Mouse (Mus musculus): ENCODE data around the gene Ttc27.

Ttc27 gene

DNA sequence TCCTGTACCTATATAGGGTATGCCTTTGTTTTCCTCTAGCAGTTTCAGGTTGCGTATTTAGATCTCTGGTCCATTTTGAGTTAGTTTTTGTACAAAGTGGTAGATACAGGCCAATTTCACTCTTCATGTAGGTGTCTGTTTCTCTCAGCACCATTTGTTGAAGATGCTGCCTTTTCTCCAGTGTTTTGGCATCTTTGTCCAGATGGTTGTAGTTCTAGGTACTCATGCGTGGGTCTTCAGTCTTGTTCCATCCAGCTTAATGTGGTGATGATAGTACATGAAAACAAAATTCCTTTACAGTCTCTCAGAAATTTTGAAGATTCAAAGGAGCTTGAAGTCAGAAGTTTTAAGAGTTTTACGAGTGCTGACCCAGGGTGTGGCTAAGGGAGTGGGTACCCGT is 54.8 kb downstream of the Ttc27 start:
- no peaks in the 10 kb centered on the region for H3K27me3 ChIP-seq (ENCODE audit: insufficient read depth, low read length)
- no peak overlapping the region for H3K4me3 ChIP-seq (replicated peaks; ENCODE audit: low read length)
- peaks cover 19% of the 10 kb centered on the region for H3K36me3 ChIP-seq (ENCODE audit: insufficient read depth, low read length)
- TF ChIP-seq NANOG (IDR thresholded peaks at IDR 0.05; ENCODE audit: borderline replicate concordance, low read length) (no peak), POU5F1 (IDR thresholded peaks at IDR 0.05; ENCODE audit: borderline replicate concordance, low read length) (no peak), CTCF (conservative IDR thresholded peaks at IDR 0.05; ENCODE audit: low read length) (no peak)
- no peaks in the 10 kb centered on the region for H3K9me3 ChIP-seq (ENCODE audit: low read length)
- H3K4me1 ChIP-seq (replicated peaks; ENCODE audit: low read depth, low read length), result peaks cover 65% of the 10 kb centered on the region

DNA sequence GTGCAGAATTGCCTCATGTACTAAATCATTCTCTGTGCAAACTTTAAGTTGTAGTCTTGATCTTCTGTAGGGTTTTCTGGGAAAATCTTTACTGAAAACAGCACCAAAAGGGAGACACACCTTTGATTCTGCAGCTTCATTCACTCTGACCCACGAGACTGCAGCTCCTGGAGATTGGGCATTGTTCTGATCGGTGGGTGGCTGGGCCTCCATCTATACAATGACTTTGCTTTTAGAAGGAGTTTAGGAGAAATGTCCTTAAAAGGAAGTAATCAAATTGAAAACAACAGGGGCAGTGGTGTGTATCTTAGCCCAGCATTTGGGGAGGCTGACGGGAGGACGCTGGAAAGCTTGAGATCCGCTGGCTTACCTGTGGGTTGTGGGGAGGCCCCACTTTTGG is 56.0 kb downstream of the Ttc27 start:
- TF ChIP-seq CTCF (conservative IDR thresholded peaks at IDR 0.05; ENCODE audit: low read length) (no peak), POU5F1 (IDR thresholded peaks at IDR 0.05; ENCODE audit: borderline replicate concordance, low read length) (no peak), NANOG (IDR thresholded peaks at IDR 0.05; ENCODE audit: borderline replicate concordance, low read length) (peak; percentile 36; the same call in 1 of the 2 replicates)
- H3K9me3 ChIP-seq (ENCODE audit: low read length), result no peaks in the 10 kb centered on the region
- no peaks in the 10 kb centered on the region for H3K27me3 ChIP-seq (ENCODE audit: insufficient read depth, low read length)

DNA sequence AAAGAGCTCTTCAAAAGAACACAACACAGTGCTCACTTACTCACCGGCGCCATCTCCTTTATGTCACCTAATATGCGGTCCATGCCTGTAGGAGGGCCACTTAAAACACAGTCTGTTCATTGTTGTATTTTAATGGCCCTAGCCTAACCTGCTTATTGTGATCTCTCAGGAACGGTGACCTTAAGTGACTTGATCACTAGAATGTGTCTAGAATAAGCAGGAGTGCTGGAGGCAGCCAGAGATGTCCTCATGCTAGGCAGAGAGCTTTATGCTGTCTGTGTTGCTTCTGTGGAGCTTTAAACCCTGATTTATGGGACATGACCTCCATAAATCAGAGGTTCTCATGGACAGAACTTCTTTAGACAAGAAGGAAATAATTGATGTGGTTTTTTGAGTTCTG is 62.6 kb downstream of the Ttc27 start:
- H3K9me3 ChIP-seq (ENCODE audit: low read length), result no peaks in the 10 kb centered on the region
- H3K4me3 ChIP-seq (replicated peaks; ENCODE audit: low read length), result no peak overlapping the region
- TF ChIP-seq CTCF (conservative IDR thresholded peaks at IDR 0.05; ENCODE audit: low read length) (no peak), NANOG (IDR thresholded peaks at IDR 0.05; ENCODE audit: borderline replicate concordance, low read length) (no peak; the same call in 1 of the 2 replicates), POU5F1 (IDR thresholded peaks at IDR 0.05; ENCODE audit: borderline replicate concordance, low read length) (no peak)
- peaks cover 10% of the 10 kb centered on the region for H3K4me1 ChIP-seq (replicated peaks; ENCODE audit: low read depth, low read length)
- H3K36me3 ChIP-seq (ENCODE audit: insufficient read depth, low read length), result peaks cover 44% of the 10 kb centered on the region
- no peaks in the 10 kb centered on the region for H3K27me3 ChIP-seq (ENCODE audit: insufficient read depth, low read length)

More for the DNA sequence above, 56.0 kb downstream of the Ttc27 start:
- peaks cover 20% of the 10 kb centered on the region for H3K36me3 ChIP-seq (ENCODE audit: insufficient read depth, low read length)
- peaks cover 65% of the 10 kb centered on the region for H3K4me1 ChIP-seq (replicated peaks; ENCODE audit: low read depth, low read length)
- H3K4me3 ChIP-seq (replicated peaks; ENCODE audit: low read length), result peak overlapping the region; percentile 29; the same call in 1 of the 2 replicates

DNA sequence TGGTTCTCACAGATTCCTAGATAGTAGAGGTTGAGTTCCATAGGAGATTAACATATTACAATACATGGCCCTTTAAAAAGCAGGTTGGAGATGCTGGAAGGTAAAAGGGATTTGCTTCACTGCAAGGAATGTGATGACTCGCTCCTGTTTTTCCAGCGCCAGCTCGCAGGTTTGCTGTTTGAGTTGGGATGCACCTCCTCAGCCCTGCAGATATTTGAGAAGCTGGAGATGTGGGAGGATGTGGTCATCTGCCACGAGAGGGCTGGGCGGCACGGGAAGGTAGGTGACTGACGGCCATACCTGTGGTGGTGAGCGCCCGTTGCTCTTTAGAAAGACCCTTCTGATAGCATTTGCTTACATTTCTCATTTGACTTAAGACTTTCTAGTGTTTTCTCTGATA is 63.1 kb downstream of the Ttc27 start:
- H3K27me3 ChIP-seq (ENCODE audit: insufficient read depth, low read length), result no peaks in the 10 kb centered on the region
- no peaks in the 10 kb centered on the region for H3K9me3 ChIP-seq (ENCODE audit: low read length)
- peaks cover 6% of the 10 kb centered on the region for H3K4me1 ChIP-seq (replicated peaks; ENCODE audit: low read depth, low read length)
- H3K4me3 ChIP-seq (replicated peaks; ENCODE audit: low read length), result no peak overlapping the region
- peaks cover 47% of the 10 kb centered on the region for H3K36me3 ChIP-seq (ENCODE audit: insufficient read depth, low read length)
- TF ChIP-seq CTCF (conservative IDR thresholded peaks at IDR 0.05; ENCODE audit: low read length) (no peak), POU5F1 (IDR thresholded peaks at IDR 0.05; ENCODE audit: borderline replicate concordance, low read length) (no peak), NANOG (IDR thresholded peaks at IDR 0.05; ENCODE audit: borderline replicate concordance, low read length) (no peak)

GRCm38 (mm10) chr17:74781911-74782310 is 64.4 kb downstream of the Ttc27 start:
- no peaks in the 10 kb centered on the region for H3K9me3 ChIP-seq (ENCODE audit: low read length)
- TF ChIP-seq NANOG (IDR thresholded peaks at IDR 0.05; ENCODE audit: borderline replicate concordance, low read length) (no peak), CTCF (conservative IDR thresholded peaks at IDR 0.05; ENCODE audit: low read length) (no peak), POU5F1 (IDR thresholded peaks at IDR 0.05; ENCODE audit: borderline replicate concordance, low read length) (no peak)
- H3K27me3 ChIP-seq (ENCODE audit: insufficient read depth, low read length), result no peaks in the 10 kb centered on the region
- H3K4me3 ChIP-seq (replicated peaks; ENCODE audit: low read length), result no peak overlapping the region
- H3K36me3 ChIP-seq (ENCODE audit: insufficient read depth, low read length), result peaks cover 52% of the 10 kb centered on the region
- no peaks in the 10 kb centered on the region for H3K4me1 ChIP-seq (replicated peaks; ENCODE audit: low read depth, low read length)

GRCm38 (mm10) chr17:74785586-74785985 is 68.1 kb downstream of the Ttc27 start:
- Histone ChIP-seq H3K4me3 (replicated peaks; ENCODE audit: low read length) (no peak overlapping the region), H3K4me1 (replicated peaks; ENCODE audit: low read depth, low read length) (no peaks in the 10 kb centered on the region), H3K27me3 (ENCODE audit: insufficient read depth, low read length) (no peaks in the 10 kb centered on the region), H3K9me3 (ENCODE audit: low read length) (peaks cover 7% of the 10 kb centered on the region), H3K36me3 (ENCODE audit: insufficient read depth, low read length) (peaks cover 51% of the 10 kb centered on the region)
- TF ChIP-seq POU5F1 (IDR thresholded peaks at IDR 0.05; ENCODE audit: borderline replicate concordance, low read length) (no peak), NANOG (IDR thresholded peaks at IDR 0.05; ENCODE audit: borderline replicate concordance, low read length) (no peak), CTCF (conservative IDR thresholded peaks at IDR 0.05; ENCODE audit: low read length) (no peak)

DNA sequence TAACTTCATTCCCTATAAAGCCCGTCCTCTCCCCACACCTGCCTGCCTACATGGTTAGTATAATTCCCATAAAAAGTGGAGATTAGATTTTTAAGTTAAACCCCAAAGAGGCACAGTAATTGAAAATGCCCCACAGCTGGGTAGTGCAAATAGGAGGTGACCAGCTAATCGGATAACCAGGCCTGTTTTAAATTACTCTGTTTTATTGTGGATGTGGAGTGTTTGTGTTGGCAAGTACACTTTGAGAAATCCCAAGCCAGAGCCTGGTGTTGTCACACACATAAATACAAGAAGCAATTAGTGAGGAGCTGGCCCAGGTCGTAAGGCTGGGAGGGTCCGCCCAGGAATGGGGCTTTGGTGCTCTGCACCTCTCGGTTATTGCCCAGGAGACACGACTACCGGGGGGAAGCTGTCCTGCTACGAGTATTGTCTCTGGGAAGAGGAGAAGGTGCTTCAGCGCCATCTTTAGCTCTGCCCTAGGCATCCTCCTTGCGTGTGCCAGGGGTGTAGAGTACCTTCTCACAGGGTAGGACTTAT is 68.7 kb downstream of the Ttc27 start:
- peaks cover 7% of the 10 kb centered on the region for H3K9me3 ChIP-seq (ENCODE audit: low read length)
- no peak overlapping the region for H3K4me3 ChIP-seq (replicated peaks; ENCODE audit: low read length)
- H3K36me3 ChIP-seq (ENCODE audit: insufficient read depth, low read length), result peaks cover 48% of the 10 kb centered on the region
- no peaks in the 10 kb centered on the region for H3K4me1 ChIP-seq (replicated peaks; ENCODE audit: low read depth, low read length)
- TF ChIP-seq NANOG (IDR thresholded peaks at IDR 0.05; ENCODE audit: borderline replicate concordance, low read length), result no peak
- no peak for TF ChIP-seq POU5F1 (IDR thresholded peaks at IDR 0.05; ENCODE audit: borderline replicate concordance, low read length)
- TF ChIP-seq CTCF (conservative IDR thresholded peaks at IDR 0.05; ENCODE audit: low read length), result no peak
- no peaks in the 10 kb centered on the region for H3K27me3 ChIP-seq (ENCODE audit: insufficient read depth, low read length)

DNA sequence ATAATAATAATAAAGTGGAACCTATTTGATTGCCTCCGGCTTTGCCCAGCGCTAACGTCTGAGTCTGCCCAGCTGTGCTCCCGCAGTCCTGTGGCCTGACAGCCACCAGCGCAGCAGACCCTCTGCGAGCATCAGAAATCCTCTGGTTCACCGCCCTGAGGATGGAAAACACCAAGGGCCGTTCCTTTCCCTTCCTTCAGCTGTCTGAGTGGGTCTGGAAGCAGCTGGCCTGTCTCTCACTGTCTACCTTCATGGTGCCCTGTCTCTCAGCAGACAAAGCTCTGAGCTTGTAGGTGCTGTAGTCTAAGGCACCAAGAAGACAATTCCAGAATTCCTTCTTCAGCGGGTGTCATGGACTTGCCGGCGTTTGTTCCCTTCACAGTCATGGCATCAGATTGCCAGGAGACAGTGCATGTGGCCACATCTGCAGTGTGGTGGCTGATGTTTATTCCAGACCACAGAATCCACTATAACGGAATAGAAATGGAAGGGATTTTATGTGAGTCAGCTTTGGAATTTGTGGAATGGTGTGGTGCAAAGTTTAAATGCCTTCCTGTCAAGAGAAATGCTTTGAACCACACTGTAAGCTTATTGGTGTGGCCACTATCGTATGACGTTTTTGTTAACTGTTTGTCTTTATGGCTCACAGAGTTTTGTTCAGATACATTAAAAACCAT is 78.6 kb downstream of the Ttc27 start:
- H3K9me3 ChIP-seq (ENCODE audit: low read length), result no peaks in the 10 kb centered on the region
- TF ChIP-seq CTCF (conservative IDR thresholded peaks at IDR 0.05; ENCODE audit: low read length) (no peak), POU5F1 (IDR thresholded peaks at IDR 0.05; ENCODE audit: borderline replicate concordance, low read length) (no peak), NANOG (IDR thresholded peaks at IDR 0.05; ENCODE audit: borderline replicate concordance, low read length) (no peak)
- H3K4me3 ChIP-seq (replicated peaks; ENCODE audit: low read length), result no peak overlapping the region
- H3K27me3 ChIP-seq (ENCODE audit: insufficient read depth, low read length), result no peaks in the 10 kb centered on the region
- no peaks in the 10 kb centered on the region for H3K4me1 ChIP-seq (replicated peaks; ENCODE audit: low read depth, low read length)
- peaks cover 28% of the 10 kb centered on the region for H3K36me3 ChIP-seq (ENCODE audit: insufficient read depth, low read length)

All from E14TG2a.4 (cell line).